Mouse (Mus musculus): ENCODE data around the gene Afg1l. TPM values are rescaled to one million over a fixed set of nuclear protein-coding genes. Genes with fewer than 3 reads are reported as not detected.
A peak's percentile ranks its signal among the peaks of the same experiment; 100 is the strongest.

The Afg1l gene
- total and polyA plus RNA-seq, 3 experiments, result 22.3 to 31.3 (median 28.6) TPM

DNA sequence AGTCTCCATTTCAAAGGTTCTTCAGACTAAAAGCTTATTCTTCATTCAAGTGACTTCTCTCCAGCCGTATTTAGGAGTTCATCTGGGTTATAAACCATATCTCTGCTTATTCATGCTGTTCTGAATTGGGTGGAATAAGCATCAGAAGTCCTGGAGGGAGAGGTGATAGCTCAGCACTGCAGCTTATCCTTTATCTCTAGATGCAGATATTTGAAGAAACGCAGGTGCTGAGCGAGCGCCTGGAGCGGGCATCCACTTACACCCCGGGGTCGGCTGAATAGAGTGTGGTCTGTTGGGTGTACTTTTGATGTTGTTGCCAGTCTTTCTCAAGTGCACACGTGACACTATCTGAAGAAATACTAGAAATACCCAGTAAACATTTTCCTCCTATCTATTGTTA is 40.0 kb upstream of the Afg1l start:
- H3K4me3 ChIP-seq, result no peak overlapping the region
- no peaks in the 10 kb centered on the region for H3K27me3 ChIP-seq (ENCODE audit: control insufficient read depth, insufficient read depth, low read length)
- H3K4me1 ChIP-seq (ENCODE audit: control insufficient read depth, insufficient read depth, low read length), result peaks cover 7% of the 10 kb centered on the region
- H3K9ac ChIP-seq (ENCODE audit: low read depth, low read length), result no peak overlapping the region
- H3K36me3 ChIP-seq (ENCODE audit: control insufficient read depth, insufficient read depth, low read length), result peaks cover 23% of the 10 kb centered on the region
- no peak for DNase-seq
- WGBS, result 72% methylated on average over 8 of the region's 8 CpGs
- no peak for TF ChIP-seq CTCF (IDR thresholded peaks at IDR 0.05)
- TF ChIP-seq EP300 (IDR thresholded peaks at IDR 0.05; ENCODE audit: insufficient read depth, low read depth, low read length), result no peak
- TF ChIP-seq POLR2A (IDR thresholded peaks at IDR 0.05; ENCODE audit: insufficient read depth, low read depth, low read length), result no peak
- intact Hi-C loops (cut with DNase I), result no loop called here
- peaks cover 10% of the 10 kb centered on the region; the same call in 1 of the 2 replicates for H3K79me2 ChIP-seq (replicated peaks; ENCODE audit: control insufficient read depth, insufficient read depth, low read length)
- H3K27ac ChIP-seq, result no peak overlapping the region

DNA sequence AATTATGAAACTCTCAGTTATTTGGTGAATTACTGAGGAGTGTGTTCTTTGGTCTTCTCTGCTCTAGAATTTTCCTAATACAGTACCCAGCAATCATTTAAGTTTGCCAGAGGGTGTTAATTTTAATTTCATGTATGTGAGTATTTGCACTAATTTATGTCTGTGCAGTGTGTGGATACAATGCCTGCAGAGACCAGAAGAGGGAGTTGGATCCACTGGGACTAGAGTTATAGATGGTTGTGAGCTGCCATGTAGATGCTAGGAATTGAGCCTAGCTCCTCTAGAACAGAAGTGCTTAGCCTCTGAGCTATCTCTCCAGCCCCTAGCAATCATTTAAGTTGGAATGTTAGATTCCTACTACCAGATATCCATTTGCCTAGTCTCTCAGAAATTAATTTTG is 35.8 kb upstream of the Afg1l start:
- no peak overlapping the region for H3K27ac ChIP-seq
- H3K4me3 ChIP-seq, result no peak overlapping the region
- no peak overlapping the region for H3K9ac ChIP-seq (ENCODE audit: low read depth, low read length)
- no peaks in the 10 kb centered on the region; the same call in none of the 2 replicates for H3K4me1 ChIP-seq (ENCODE audit: control insufficient read depth, insufficient read depth, low read length)
- peaks cover 11% of the 10 kb centered on the region for H3K79me2 ChIP-seq (replicated peaks; ENCODE audit: control insufficient read depth, insufficient read depth, low read length)
- peaks cover 11% of the 10 kb centered on the region for H3K36me3 ChIP-seq (ENCODE audit: control insufficient read depth, insufficient read depth, low read length)
- intact Hi-C loops (cut with DNase I), result no loop called here
- TF ChIP-seq EP300 (IDR thresholded peaks at IDR 0.05; ENCODE audit: insufficient read depth, low read depth, low read length) (no peak), CTCF (IDR thresholded peaks at IDR 0.05) (peak; percentile 32)
- H3K27me3 ChIP-seq (ENCODE audit: control insufficient read depth, insufficient read depth, low read length), result no peaks in the 10 kb centered on the region
- no peak for DNase-seq

DNA sequence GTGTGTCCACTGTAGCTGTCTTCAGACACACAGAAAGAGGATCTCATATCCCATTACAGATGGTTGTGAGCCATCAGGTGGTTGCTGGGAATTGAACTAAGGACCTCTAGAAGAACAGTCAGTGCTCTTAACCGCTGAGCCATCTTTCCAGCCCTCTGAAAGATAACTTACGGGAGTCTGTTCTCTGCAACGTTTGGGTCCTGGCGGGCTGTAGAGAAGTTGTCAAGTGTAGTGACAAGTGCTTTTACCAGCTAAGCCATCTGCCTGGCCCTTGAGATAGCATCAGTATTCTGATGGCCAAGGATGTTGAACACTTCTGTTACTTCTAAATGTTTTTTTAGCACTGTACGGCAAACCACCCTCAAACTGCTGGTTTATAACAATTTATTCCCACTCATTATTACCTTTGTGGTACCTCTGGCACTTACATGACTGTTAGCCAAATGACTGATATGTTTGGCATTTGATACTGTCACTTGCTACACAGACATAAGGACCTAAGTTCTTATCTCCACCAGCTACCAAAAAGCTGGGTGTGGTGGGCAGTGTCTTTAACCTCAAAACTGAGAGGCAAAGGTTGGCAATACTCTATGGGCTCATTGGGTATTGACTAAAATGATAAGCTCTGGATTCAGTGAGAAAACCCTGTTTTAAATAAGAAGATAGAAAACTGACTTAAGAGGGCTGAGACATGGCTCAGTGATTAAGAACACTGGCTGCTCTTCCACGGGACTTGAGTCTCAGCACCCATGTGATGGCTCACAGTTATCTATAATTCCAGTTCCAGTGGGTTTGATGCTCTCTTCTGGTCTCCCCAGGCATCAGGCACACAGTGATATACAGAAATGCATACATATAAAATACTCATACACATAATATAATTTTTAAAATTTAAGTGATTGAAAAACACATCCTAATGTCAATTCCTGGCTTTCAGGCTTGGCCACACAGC is 33.1 kb upstream of the Afg1l start:
- no peak for DNase-seq
- Histone ChIP-seq H3K27me3 (ENCODE audit: control insufficient read depth, insufficient read depth, low read length) (no peaks in the 10 kb centered on the region), H3K27ac (no peak overlapping the region), H3K4me3 (no peak overlapping the region), H3K79me2 (replicated peaks; ENCODE audit: control insufficient read depth, insufficient read depth, low read length) (peaks cover 15% of the 10 kb centered on the region), H3K36me3 (ENCODE audit: control insufficient read depth, insufficient read depth, low read length) (peaks cover 25% of the 10 kb centered on the region), H3K9ac (ENCODE audit: low read depth, low read length) (no peak overlapping the region), H3K4me1 (ENCODE audit: control insufficient read depth, insufficient read depth, low read length) (peaks cover 5% of the 10 kb centered on the region)
- intact Hi-C loops (cut with DNase I), result no loop called here
- WGBS, result 77% methylated on average over 6 of the region's 6 CpGs
- TF ChIP-seq EP300 (IDR thresholded peaks at IDR 0.05; ENCODE audit: insufficient read depth, low read depth, low read length) (no peak), CTCF (IDR thresholded peaks at IDR 0.05) (no peak), POLR2A (IDR thresholded peaks at IDR 0.05; ENCODE audit: insufficient read depth, low read depth, low read length) (no peak)

DNA sequence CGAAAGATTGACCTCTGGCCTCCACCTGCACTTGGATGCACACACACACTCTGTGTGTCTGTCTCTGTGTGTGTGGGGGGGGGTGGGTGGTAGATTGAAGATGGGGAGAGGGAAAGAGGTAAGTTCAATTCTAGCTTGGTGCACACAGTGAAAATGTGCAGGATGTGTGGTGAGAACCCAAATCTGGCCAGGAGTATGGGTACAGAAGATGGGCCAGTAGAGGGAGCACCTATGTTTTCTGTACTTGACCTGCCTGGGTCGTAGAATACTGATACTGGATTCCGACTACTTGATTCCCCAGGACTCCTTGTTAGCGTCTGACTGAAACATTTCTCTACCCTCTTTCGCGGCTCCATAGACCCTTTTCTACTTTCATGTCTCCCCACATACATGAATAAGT is 31.8 kb upstream of the Afg1l start:
- Histone ChIP-seq H3K9ac (ENCODE audit: low read depth, low read length) (no peak overlapping the region), H3K27me3 (ENCODE audit: control insufficient read depth, insufficient read depth, low read length) (no peaks in the 10 kb centered on the region), H3K4me1 (ENCODE audit: control insufficient read depth, insufficient read depth, low read length) (peaks cover 8% of the 10 kb centered on the region), H3K4me3 (no peak overlapping the region), H3K36me3 (ENCODE audit: control insufficient read depth, insufficient read depth, low read length) (peaks cover 22% of the 10 kb centered on the region), H3K27ac (no peak overlapping the region), H3K79me2 (replicated peaks; ENCODE audit: control insufficient read depth, insufficient read depth, low read length) (peaks cover 17% of the 10 kb centered on the region)
- TF ChIP-seq POLR2A (IDR thresholded peaks at IDR 0.05; ENCODE audit: insufficient read depth, low read depth, low read length) (no peak), CTCF (IDR thresholded peaks at IDR 0.05) (peak; percentile 34), EP300 (IDR thresholded peaks at IDR 0.05; ENCODE audit: insufficient read depth, low read depth, low read length) (no peak)
- WGBS, result 75% methylated on average over 6 of the region's 6 CpGs
- no peak for DNase-seq
- intact Hi-C loops (cut with DNase I), result no loop called here

DNA sequence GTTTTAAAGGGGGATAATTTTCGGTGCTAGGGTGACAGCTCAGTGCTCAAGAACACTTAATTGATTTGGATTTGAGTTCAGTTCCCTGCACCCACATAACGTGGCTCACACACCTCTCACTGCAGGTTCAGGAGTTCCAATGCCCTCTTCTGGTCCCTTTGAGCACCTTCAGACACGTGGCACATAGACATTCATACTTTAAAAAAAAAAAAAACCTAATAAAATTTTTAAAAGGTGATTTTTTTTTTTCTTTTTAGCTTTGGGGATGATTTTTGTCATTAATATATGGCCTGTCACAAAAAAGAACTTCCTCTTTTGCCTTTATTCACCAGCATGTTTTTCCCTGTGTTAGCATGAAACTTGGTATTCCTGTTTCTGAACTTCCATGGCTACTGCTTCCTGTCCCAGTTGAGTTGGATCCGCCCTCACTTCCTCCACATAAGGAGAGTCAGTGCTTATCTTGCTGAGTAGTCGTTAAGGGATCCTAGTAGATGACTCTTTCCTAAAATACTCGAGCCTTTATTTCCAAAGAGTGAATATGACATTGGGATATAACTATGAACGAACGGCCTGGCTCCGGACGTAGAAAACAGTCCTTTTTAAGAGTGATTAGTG is 25.8 kb upstream of the Afg1l start:
- H3K4me1 ChIP-seq (ENCODE audit: control insufficient read depth, insufficient read depth, low read length), result peaks cover 8% of the 10 kb centered on the region
- no peak overlapping the region for H3K9ac ChIP-seq (ENCODE audit: low read depth, low read length)
- H3K4me3 ChIP-seq, result no peak overlapping the region
- peak overlapping the region; percentile 2; the same call in 1 of the 2 replicates for H3K27ac ChIP-seq
- no peaks in the 10 kb centered on the region for H3K27me3 ChIP-seq (ENCODE audit: control insufficient read depth, insufficient read depth, low read length)
- peak in 1 of 2 experiments; percentile 29 for DNase-seq
- TF ChIP-seq POLR2A (IDR thresholded peaks at IDR 0.05; ENCODE audit: insufficient read depth, low read depth, low read length), result 0 out of 2 replicates have a peak, but pooled peaks have one; percentile 17
- TF ChIP-seq EP300 (IDR thresholded peaks at IDR 0.05; ENCODE audit: insufficient read depth, low read depth, low read length), result no peak
- TF ChIP-seq CTCF (IDR thresholded peaks at IDR 0.05), result peak; percentile 27; the same call in 1 of the 2 replicates
- intact Hi-C loops (cut with DNase I), result loop anchor here (5.0 to 10.0 kb wide), 3 partner anchors 47 to 689 kb away; partner anchors contain the start of gene Sec63
- H3K79me2 ChIP-seq (replicated peaks; ENCODE audit: control insufficient read depth, insufficient read depth, low read length), result peaks cover 7% of the 10 kb centered on the region; the same call in 1 of the 2 replicates
- 56% methylated on average over 10 of the region's 10 CpGs for WGBS
- H3K36me3 ChIP-seq (ENCODE audit: control insufficient read depth, insufficient read depth, low read length), result peaks cover 26% of the 10 kb centered on the region

Data from heart, adult 2 months (tissue).